Mouse (Mus musculus): ENCODE measurements around the gene Dnm1.

Gene Dnm1

GRCm38 (mm10) chr2:32353007-32353542, at the start of gene Dnm1:
Dnm1 (minus strand) TSS chr2:32353338.
- DNase-seq (ENCODE audit: low spot score in 2 of 2) = peak; percentile 68 to 90

- no peak for DNase-seq (ENCODE audit: low spot score in 2 of 2)
These were observed 43.6 kb upstream of the Dnm1 start for GRCm38 (mm10) chr2:32396695-32397094.

DNA sequence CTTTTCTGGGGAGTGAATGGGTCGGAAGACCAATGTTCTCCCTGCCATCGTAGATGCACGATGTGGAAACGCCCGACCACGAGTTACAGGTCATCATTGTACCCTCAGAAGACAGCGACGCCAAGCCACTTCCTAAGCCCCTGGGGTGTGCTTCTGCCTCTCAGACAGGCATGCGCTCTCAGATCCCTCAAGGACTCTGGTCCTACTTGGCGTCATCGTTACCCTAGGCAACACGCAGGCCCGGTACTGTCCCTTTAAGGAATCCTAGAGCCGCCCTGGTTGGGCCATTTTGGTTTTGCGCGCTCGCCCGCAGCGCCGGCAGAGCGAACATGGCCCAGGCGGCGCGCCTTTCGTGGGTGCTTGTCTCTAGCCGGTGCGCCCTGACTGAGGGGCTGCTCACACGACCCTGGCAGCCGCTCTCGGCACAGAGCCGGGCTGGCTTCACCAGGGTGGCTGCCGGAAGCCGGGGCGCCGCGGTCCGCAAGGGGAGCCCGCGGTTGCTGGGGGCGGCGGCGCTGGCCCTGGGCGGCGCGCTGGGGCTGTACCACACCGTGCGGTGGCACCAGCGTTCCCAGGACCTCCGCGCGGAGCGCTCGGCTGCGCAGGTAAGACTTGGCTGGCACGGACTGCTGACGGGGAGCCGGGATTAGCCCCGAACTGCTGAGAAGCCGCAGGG, 42.9 kb upstream of the Dnm1 start:
- peak; percentile 59 to 63 for DNase-seq (ENCODE audit: low spot score in 2 of 2)

DNA sequence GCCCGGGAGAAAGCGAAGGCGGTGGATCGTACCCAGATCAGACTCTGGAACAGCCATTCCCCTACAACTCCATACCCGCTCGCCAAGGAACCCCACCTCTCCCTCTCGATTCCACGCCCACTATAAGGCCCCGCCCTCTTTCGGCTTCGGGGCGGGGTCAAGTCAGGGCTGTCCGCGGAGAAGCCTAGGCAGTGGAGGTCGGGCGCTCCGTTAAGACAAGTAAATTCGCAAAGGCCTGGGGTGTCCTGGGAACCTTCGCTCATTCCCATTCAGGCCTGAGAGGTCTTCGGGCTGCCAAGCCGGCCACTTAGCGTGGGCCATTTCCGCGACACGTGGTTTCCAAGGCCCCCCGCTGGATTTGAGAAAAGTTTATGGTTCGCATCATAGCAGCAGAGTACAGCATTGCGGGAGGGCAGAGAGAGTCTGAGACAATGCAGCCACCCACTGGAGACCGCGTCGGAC, 42.4 kb upstream of the Dnm1 start, which contains the start of gene Ptges2:
Gene Ptges2 (plus strand): TSS at position 413 of the 462 bp plus-strand sequence.
- peak; percentile 84 to 88 for DNase-seq (ENCODE audit: low spot score in 2 of 2)

DNA sequence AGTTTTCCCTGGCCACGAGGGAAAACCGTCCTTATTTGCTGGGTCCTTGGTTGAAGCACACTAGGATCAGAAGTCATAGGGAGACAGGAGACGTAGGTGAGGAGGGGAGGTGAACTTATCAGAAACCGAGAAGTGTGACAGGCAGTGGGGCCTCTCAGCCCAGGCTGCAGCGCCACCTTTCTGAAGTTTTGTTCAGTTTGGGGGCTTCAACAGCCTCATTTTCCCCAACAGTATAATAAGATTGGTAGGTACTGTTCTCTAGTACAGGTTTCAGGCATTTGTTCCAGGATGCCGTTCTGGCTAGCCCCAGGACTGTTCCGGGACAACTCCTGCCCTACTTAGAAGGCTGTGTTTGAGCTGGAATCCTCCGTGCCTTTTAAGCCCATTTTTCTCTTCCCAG, 41.8 kb upstream of the Dnm1 start:
- DNase-seq (ENCODE audit: low spot score in 2 of 2) = peak; percentile 54 to 68

- DNase-seq (ENCODE audit: low spot score in 2 of 2) = no peak
These were observed 38.9 kb upstream of the Dnm1 start for GRCm38 (mm10) chr2:32392063-32392462.

DNA sequence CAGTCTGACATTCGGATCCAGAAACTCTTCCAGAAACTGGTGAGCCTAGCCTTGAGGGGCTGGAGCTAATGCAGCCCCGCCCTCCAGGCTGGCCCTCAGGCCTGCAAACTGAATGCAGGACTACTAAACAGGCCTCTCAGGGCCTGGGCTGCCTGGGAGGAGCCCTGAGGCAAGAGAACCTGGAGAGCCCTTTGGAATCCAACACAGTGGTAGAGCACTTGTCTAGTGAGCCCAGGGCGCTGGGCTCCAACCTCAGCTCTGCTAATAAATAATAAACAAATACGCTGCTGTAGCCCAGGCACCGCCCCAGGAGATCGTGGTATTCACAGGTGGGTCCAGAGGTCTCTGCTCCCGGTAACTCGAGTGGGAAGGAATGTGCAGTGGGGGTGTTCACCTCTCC, 37.7 kb upstream of the Dnm1 start:
- no peak for DNase-seq (ENCODE audit: low spot score in 2 of 2)

GRCm38 (mm10) chr2:32389157-32389556, 36.0 kb upstream of the Dnm1 start:
- no peak for DNase-seq (ENCODE audit: low spot score in 2 of 2)

- DNase-seq (ENCODE audit: low spot score in 2 of 2) = no peak
These were observed 34.8 kb upstream of the Dnm1 start, which contains the start of gene Lcn2 for GRCm38 (mm10) chr2:32387706-32388490. Lcn2 (minus strand) TSS chr2:32388252.

DNA sequence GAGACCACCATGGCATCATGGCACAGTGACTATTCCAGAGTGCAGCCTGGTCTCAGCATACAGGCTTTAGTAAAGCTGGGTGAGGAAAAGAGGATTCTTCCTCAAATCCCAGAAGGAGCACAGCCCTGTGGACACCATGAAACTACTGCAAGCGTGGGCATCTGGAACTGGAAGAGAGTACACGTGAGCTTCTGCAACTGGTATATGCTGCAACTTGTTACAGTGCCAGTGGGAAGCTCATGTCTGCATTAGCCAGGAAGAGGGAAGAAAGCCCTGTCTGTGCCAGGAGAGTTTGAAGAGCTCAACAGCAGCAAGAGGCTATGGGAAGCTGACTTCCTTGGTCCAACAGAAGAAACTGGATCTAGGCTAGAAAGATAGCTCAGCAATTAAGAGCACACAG, 29.6 kb upstream of the Dnm1 start:
- DNase-seq (ENCODE audit: low spot score in 2 of 2) = no peak

- peak; percentile 92 to 97 for DNase-seq (ENCODE audit: low spot score in 2 of 2)
These were observed 28.7 kb upstream of the Dnm1 start, which contains the start of gene 1110008P14Rik for GRCm38 (mm10) chr2:32381775-32382223. 1110008P14Rik (minus strand) TSS chr2:32381938.

GRCm38 (mm10) chr2:32381141-32381774, 28.1 kb upstream of the Dnm1 start:
- DNase-seq (ENCODE audit: low spot score in 2 of 2) = peak; percentile 67 to 68

DNA sequence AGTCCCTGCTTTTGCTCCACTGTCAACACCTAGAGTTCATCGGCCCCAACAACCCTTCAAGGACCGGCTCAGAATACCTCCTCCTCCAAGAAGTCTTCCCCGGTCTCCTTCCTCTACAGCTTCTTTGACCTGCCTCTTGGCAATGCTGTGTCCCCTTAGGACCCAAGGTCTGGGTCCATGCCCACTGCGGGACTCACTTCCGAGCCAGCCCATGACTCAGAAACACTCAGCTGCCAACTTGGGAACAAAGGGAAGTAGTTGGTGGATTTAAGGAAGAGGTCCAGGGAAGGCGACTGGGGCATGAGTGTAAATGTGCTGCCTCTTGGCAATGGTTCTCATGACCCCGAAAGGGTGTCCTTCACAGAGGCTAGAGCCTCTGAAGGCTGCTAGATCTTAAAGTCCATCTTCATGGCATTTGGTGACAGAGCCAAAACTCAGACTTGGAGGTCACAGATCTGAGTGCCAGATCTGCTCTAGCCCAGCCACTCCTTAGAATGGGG, 26.9 kb upstream of the Dnm1 start:
- DNase-seq (ENCODE audit: low spot score in 2 of 2) = no peak

GRCm38 (mm10) chr2:32376963-32377362, 23.8 kb upstream of the Dnm1 start:
- no peak for DNase-seq (ENCODE audit: low spot score in 2 of 2)

GRCm38 (mm10) chr2:32375317-32375940, 22.3 kb upstream of the Dnm1 start:
- DNase-seq (ENCODE audit: low spot score in 2 of 2) = no peak

GRCm38 (mm10) chr2:32374191-32374590, 21.1 kb upstream of the Dnm1 start:
- no peak for DNase-seq (ENCODE audit: low spot score in 2 of 2)

DNA sequence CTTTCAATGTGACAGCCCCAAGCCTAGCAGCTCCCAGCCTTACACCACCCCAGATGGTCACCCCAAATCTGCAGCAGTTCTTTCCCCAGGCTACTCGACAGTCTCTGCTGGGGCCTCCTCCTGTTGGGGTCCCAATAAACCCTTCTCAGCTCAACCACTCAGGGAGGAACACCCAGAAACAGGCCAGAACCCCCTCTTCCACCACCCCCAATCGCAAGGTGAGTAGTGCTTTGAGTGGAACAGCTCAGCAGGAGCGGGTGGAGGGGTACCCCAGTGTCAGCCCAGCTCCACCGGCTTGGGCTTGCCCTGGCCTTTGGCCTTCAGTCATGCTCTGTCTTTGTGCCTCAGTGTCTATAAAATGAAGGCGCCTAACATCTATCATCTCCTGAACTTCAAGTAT, 14.2 kb upstream of the Dnm1 start:
- no peak for DNase-seq (ENCODE audit: low spot score in 2 of 2)

GRCm38 (mm10) chr2:32364121-32364520, 11.0 kb upstream of the Dnm1 start:
- no peak for DNase-seq (ENCODE audit: low spot score in 2 of 2)

- DNase-seq (ENCODE audit: low spot score in 2 of 2) = peak in 1 of 2 experiments; percentile 17
These were observed 10.4 kb upstream of the Dnm1 start for GRCm38 (mm10) chr2:32363376-32364106.

GRCm38 (mm10) chr2:32362817-32363340, 9.7 kb upstream of the Dnm1 start:
- peak; percentile 69 to 85 for DNase-seq (ENCODE audit: low spot score in 2 of 2)
